Mouse (Mus musculus): ENCODE measurements at regions not wholly inside any gene's neighbourhood (a gene's known extent, or its start where the extent isn't known, plus 50 kb on each side); places are given as distances from the start of the nearest gene placed in this dataset.

- no peak for DNase-seq (ENCODE audit: low spot score in 2 of 2)
Measured at GRCm38 (mm10) chr2:61922496-61922895, 119.8 kb downstream of the Tbr1 start.

GRCm38 (mm10) chr2:61938296-61938695, 108.0 kb upstream of the Slc4a10 start:
- no peak for DNase-seq (ENCODE audit: low spot score in 2 of 2)

GRCm38 (mm10) chr2:61965916-61966315, 80.3 kb upstream of the Slc4a10 start:
- no peak for DNase-seq (ENCODE audit: low spot score in 2 of 2)

GRCm38 (mm10) chr2:61967724-61968123, 78.5 kb upstream of the Slc4a10 start:
- DNase-seq (ENCODE audit: low spot score in 2 of 2): no peak

- peak in 1 of 2 experiments; percentile 13 for DNase-seq (ENCODE audit: low spot score in 2 of 2)
Measured at GRCm38 (mm10) chr2:61970029-61970428, 76.2 kb upstream of the Slc4a10 start.

GRCm38 (mm10) chr2:61984771-61985170, 61.5 kb upstream of the Slc4a10 start:
- DNase-seq (ENCODE audit: low spot score in 2 of 2): no peak

GRCm38 (mm10) chr2:61986967-61987550, 59.2 kb upstream of the Slc4a10 start:
- no peak for DNase-seq (ENCODE audit: low spot score in 2 of 2)

Data from spleen, postnatal 4 days (tissue).